Mouse (Mus musculus) Muller cell, postnatal 12 days (primary cell): ENCODE results near the gene Thoc6.
A peak's percentile ranks its signal among the peaks of the same experiment; 100 is the strongest.

Source experiments
- DNase-seq: peaks from one replicate; pipeline ENCODE4 v3.0.0-alpha.2; 2015; ENCODE audit errors: inconsistent ontology term

Thoc6 gene

DNA sequence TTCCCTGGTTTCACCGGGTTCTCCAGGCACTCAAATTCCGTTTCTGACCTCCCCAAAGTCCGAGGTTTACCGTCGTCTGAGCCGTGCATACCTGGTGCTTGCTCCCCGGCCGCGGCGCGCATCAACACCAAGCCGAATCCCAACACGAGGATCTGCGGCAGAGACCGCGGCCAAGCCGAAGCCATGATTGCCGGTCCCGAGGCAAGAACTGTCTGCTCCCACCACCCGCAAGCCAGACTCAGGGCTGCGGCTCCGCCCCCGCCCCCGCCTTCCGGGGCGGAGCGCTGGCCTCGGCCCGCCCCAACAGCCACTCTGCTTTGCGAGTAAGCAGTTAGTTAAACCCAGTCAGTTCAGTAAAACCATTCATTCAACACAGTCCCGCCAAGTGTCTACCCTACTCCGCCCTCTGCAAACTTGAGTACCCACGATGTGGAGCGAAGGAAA lies 3.6 kb upstream of the Thoc6 start, which contains the start of gene Tnfrsf12a:
Gene Tnfrsf12a, minus strand, starts transcription at position 233 of the 444 bp plus-strand sequence.
- DNase-seq = peak; percentile 96

- peak; percentile 96 for DNase-seq
Measured at GRCm38 (mm10) chr17:23676473-23677031, 2.9 kb upstream of the Thoc6 start.

DNA sequence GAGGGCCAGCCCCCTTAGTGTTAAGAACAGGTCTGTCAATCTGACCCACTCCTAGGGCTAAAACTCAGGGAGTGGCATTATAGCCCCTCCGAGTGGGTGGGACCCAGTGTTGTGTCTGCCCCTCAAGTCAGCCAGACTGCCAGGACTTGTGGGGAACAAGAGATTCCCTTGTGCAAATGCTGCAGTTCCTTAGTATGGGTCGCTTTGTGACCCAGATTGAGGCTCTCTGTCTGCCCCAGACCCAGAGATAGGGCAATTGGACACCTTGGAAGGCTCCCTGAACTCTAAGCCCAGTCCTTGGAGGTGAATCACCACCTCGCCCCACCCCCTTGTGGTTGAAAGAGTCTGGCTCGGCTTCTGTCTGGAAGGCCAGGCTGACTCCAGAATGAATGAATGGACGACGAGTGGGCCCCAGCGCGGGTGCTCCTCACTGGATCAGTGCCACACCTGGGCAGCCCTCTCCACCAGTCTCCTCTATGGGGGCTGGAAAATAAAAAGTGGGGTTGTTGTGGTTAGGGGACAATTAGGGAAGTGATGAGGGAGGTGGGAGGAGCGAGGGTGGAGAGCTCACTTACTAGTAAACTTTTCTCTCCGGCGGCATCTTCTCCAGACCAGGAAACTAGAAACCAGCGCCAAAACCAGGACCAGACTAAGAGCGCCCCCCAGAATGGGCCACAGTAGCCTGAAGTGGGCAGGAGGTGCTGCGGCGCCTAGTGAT lies 2.0 kb upstream of the Thoc6 start:
- peak; percentile 98 for DNase-seq

DNA sequence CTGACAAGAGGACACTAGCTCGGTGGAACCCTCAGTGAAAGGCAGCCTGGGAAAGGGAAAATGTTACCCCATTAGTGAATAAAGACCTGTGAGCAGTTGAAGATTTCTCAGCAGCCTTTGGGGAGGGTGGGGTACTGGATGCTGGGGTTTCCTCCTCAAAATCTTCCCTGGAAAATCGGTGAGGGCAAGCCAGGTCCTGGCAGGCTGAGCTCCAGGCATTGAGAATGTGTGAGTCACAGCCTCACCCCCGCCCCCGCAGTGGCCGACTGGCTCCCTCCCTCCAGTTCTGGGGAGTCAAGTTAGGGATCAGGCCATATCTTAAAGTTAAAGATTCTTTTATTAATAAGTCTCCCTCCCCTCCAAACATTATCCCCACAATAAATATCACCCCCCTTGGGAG lies 1.4 kb upstream of the Thoc6 start:
- peak; percentile 97 for DNase-seq

DNA sequence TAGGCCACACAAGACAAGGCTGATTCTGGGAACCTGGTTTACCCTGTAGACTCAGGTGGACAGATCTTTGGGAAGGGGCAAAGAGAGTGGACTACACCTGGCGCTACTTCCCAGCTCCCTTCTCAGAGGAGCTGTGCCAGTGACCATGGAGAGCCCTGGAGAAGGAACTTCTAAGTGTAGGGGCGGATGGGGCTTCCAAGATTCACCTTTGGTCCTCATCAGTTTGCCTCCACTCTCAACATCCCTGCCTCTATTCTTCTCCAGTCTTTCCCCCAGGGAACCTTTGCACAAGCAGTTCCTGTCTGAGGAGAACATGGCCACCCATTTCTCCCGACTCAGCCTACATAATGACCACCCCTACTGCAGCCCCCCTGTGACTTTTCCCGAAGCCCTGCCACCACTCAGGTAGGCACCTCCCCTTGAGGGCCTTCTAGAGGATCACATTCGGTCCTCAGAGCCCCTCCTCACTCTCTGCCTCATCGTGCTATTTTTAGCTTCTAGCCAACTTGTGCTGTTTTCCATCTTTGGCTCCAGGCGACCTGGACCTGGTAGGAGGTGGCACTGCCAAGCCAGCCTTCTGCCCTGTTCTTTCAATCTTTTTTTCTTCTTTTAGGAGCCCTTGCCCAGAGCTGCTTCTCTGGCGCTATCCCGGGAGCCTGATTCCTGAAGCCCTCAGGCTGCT lies 730 bp upstream of the Thoc6 start:
- peak; percentile 56 for DNase-seq

- DNase-seq = no peak
Measured at GRCm38 (mm10) chr17:23672761-23673160, 921 bp downstream of the Thoc6 start.

- no peak for DNase-seq
Measured at GRCm38 (mm10) chr17:23671519-23671918, 2.2 kb downstream of the Thoc6 start.

- DNase-seq = no peak
Measured at GRCm38 (mm10) chr17:23670516-23671074, 3.1 kb downstream of the Thoc6 start.

DNA sequence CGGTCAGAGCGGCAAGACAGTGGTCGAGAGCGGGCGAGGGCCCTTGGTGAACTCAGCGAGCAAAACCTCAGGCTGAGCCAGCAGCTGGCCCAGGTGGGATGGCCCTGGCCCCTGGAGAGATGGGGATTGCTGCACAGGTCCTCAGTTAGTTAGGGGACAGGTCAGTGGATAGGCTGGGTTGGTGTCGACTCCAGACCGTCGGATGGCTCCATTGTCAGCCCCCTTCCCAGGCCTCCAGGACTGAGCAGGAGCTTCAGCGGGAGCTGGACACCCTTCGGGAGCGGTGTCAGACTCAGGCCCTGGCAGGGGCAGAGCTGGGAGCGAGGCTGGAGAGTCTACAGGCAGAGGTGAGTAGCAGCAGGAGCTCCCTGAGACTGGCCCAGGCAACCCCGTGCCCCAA lies 8.2 kb downstream of the Thoc6 start:
- DNase-seq = no peak

DNA sequence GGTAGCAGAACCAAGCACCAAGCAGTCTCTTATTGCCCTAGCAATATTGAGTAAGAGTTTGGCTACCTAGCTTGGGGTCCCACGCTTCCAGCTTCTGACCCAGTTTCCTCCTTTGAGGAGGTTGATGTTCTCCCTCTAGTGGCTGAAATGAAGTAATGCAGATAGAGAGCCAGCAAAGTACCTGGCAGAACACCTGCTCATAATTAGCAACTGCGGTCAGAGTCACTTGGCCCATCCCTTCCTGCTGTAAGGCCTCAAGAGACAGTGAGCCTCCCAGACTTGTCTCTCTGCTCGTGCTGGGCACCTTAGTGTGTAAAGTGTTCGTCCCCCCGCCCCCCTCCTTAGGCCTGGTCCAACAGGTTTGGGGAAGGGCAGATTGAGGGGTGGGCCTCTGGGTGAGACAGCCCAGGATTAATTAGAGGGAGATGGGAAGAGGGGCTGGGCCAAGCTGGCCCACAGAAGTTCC lies 9.1 kb downstream of the Thoc6 start:
- peak; percentile 54 for DNase-seq

DNA sequence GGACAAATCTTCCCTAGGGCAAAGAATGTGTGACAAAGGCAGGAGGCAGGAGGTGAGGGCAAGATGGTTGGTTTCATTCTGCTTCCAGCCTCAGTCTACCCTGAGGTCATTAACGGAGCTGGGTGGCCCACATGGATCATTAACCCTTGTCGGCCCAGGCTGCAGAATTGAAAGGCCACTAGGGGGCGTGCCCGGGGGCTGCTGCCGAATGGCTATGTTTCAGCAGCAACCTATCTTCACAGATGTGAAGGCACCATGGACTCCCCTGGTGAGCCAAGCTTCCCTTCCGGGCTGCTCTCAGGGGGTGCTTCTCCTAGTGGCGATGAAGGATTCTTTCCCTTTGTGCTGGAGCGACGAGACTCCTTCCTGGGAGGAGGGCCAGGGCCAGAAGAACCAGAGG lies 12.2 kb downstream of the Thoc6 start:
- no peak for DNase-seq

DNA sequence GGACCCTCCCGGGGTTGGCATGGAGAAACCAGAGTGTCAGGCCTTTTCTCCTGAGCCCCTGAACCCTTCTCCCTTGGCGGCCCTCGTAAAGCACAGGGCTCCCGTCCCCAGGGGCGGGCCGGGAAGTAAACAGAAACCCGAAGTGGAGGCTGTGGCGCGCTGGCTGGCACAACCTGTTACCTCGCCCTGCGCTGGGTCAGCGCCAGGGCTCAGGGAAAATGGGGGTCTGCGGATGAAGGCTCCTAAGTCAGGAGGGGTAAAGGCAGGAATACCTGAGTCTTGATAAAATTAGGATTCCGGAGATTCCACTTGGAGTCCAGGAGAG lies 12.8 kb downstream of the Thoc6 start:
- no peak for DNase-seq

DNA sequence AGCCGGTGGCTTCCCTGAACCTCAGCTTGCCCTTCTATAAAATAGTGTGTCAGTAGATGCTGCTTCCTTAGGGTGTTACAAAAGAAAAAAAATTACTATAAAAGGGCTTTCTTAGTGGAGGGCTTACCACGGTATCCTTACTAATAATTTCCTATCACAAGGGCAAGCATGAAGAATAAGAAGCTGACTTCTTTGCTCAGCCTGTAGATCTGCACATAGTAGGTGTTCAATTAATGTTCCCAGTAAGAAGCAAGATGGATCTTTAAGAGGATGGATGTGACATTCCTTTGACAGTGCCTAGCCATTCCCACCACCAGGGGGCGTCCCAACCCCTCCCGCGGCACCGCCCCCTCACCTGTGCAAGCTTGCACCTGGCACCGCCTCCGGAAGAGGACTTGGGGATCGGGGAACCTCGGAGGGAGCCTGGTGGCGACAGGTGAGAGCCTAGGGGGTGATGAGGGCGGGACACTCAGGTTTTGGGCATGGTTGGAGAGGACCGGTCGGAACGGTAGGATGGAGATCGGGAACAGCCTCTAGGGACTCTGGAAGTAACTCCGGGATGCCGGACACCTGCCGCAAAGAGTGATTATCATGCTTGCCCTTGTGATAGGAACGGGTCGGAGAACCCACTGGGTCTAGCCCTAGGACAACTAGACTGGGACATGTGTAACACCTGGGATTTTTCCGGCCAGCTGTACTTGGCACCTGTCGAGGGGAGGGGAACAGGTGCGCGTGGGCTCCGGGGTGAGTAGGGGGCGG lies 13.4 kb downstream of the Thoc6 start, which contains the start of gene Bicdl2:
Gene Bicdl2, plus strand, starts transcription at position 390 of the 759 bp plus-strand sequence.
- DNase-seq = no peak

DNA sequence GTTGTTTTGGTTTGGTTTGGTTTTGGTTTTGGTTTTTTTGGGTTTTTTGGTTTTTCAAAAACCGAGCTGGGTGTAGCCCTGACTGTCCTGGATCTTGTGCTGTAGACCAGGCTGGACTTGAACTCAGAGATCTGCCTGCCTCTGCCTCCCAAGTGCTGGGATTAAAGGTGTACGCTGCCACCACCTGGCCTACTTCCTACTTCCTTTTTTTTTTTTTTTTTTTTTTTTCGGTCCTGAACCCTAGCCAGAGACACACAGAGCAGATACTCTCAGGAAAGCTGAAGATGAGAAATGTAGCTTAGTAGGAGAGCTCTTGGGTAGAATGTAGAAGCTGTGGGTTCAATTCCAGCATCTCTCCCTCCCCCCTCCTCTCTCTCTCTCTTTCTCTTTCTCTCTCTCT lies 15.2 kb downstream of the Thoc6 start:
- DNase-seq = no peak

DNA sequence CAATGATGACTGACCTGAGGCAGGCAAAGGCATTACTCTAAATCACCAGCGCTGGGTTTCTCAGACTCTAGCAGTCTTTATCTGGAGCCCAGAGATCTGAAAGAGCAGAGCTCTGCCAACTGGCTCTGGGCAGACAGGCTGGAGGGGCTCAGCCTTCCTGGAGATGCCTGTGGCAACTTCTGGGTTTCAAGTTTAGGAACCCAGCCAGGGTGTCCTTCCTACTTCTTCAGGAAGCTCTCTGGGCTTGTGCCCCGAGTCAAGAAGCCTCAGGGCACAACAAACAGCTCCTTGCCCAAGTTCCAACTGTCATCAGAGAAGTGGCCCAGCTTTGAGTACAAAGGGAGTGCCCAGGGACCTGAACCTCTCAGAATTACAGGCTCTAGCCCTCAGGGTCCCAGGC lies 19.3 kb downstream of the Thoc6 start:
- no peak for DNase-seq

DNA sequence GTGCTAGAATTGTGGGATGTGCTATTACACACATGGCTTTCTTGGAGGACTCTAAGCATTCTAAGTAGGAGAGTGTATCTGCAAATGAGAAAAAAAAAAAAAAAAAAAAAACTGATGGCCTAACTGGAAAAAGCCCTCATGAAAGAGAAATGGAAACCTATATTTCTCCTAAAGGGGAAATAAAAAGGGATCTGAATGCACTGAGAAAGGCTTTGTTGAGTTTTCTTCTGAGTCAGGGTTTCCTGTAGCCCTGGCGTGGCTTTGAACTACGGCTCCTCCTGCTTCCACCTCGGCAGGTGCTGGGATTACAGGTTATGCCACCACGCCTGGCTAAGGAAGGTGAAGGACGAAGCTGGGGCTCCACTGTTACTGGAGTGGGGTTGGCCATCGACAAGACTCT lies 19.7 kb downstream of the Thoc6 start:
- DNase-seq = no peak

GRCm38 (mm10) chr17:23653324-23653723 lies 20.4 kb downstream of the Thoc6 start:
- DNase-seq = no peak

DNA sequence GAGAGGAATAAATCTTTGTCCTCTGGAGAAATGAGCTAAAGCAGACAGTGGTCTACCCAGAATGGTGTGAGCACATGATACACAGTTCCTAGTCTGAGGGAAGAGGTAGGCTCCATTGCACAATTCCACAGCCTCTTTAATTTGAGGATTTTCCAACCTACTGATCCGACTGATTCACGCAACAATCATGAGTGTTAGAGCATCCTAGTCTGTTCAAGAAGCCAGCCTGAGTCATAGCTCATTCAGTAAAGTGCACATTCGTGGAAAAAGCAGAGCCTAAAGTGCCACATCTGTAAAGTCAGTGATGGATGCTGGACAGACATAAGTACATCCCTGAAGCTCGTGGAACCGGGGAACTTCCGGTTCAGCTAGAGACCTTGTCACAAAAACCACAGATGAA lies 22.3 kb downstream of the Thoc6 start:
- no peak for DNase-seq

GRCm38 (mm10) chr17:23645894-23646293 lies 27.8 kb downstream of the Thoc6 start:
- no peak for DNase-seq

DNA sequence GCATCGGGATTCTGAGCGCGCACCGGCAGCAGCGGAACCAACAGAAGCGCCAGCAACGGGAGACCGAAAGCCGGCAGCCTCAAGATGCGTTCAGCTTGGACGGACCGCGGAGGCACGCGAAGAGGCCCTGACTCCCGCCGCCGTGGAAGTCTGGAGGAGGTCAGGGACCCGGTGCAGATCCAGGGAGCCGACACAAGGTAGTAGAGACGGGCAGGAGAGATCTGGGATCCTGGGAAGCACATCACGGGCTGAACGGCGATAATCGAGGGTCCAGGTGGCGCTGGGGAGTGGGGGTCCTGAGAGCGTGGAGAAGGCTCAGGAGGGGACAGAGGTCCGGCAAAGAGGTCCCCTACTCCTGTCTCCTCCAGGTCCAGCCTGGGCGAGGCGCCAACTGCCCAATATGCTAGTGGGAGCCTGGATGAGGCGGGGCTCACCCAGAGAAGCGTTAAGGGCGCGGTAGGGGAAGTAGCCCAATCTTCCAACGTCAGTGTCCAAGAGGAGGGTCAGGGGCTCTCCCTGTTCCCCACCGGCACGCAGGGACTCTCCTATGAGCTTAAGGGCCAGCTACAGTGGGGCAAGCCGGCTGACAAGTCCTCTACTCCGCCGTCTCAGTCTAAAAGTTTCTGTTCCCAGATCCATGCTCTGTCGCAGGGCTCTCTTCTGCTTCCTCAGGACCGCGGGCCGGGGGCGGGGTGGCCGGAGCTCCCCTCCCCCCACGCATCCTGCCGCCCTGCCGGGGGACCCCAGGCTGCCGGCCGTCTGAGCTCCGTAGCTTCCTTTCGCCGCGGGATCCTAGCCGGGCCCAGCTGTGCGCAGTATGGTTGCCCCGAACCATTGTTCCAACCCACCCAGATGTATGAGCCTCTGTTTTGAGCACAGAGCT lies 28.8 kb downstream of the Thoc6 start, which contains the start of gene Mmp25:
Gene Mmp25, minus strand, starts transcription at position 665 of the 883 bp plus-strand sequence.
- no peak for DNase-seq

DNA sequence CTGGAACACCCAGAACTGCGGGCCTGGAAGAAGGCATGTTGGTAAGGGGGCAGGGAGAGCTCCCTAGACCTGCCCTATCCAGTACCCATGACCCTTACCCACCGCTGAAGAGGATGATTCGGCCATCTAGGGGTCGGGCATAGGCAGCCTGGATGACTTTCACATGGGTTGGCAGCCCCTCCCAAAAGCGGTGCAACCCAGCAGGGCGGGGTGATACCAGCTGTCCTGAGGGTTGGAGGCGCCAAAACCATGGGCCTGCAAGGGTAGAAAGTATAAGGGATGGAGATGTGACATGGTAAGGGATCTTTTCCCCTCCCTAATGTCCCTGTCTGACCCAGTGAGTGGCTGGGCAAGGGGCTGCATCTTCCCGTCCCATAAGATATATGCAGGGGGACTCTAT lies 42.4 kb downstream of the Thoc6 start:
- no peak for DNase-seq
